Comparison of ENCODE assay signal across 19 mouse cellular contexts in the genomic region with DNA sequence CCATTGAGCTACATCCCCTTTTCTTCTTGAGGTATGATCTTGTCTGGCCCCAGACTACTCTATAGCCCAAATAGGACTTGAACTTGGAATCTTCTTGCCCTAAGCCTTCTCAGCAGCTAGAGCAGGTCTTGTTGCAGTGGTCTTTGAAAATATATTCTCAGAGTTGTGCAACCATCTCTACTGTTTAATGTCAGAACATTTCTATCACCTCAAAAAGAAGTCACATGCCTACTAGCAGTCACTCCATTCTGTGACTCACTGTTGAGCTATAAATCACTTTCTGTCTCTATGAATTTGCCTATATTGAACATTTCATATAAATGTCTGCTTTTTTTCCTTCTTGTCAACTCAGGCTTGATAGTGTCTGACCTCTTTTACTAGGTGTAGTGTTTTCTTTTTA. TPM values are rescaled to one million over a fixed set of nuclear protein-coding genes. Genes with fewer than 3 reads are reported as not detected.
DNase-seq lines count a peak whose midpoint lies in the region.
"Had no signal": no experiment of that assay in that cellular context is flagged by ENCODE, and none has a peak within 500 bp of the region (broad histone marks: within the 10 kb centered on the region; RNA-seq: fewer than 3 reads in every experiment).

No protein-coding gene starts in this region.

- DNase-seq in 416B (ENCODE audit: low read depth) (peak; percentile 25), NIH3T3 (ENCODE audit: low read depth) (peak; percentile 48)
- DNase-seq in gastrocnemius, postnatal 25 days = no peak
- DNase-seq in left cerebral cortex, postnatal 4 days = no peak
- DNase-seq in adrenal gland, adult 2 months = no peak
- DNase-seq: adrenal gland, adult 8-10 months; adrenal gland, postnatal 14 days; adrenal gland, postnatal 36 days; cerebellum, adult 11-12 months; cerebellum, adult 2 months; cerebellum, adult 9-10 months; cerebellum, postnatal 10 days; cerebellum, postnatal 25 days; forebrain, postnatal 0 days had no signal

- intact Hi-C loops in left cerebral cortex, postnatal 4 days (cut with DNase I) = no loop called here

RNA-seq across cellular contexts. Expression of gene Luzp1, which starts 26.4 kb away (rescaled TPM):
- total RNA-seq in gastrocnemius, postnatal 25 days (2021) = 10 to 100 TPM; 17.0 to 18.2 TPM
- total RNA-seq in left cerebral cortex, postnatal 4 days (2021) = 10 to 100 TPM; 24.6 to 33.8 TPM
- 10 to 100 TPM; 29.3 to 37.1 TPM for total RNA-seq in adrenal gland, adult 2 months (2021)
- polyA plus RNA-seq in adrenal gland, adult 2 months (2012; rRNA removed) = 3.9 and 4.4 TPM in 2 replicates
- polyA plus RNA-seq: G1E had no signal

RNA-seq across cellular contexts. Expression of gene 6030445D17Rik, which starts 33.9 kb away (rescaled TPM):
- under 1 TPM in 1 of 2 experiments, not detected in 1; 0.15 TPM for total RNA-seq in gastrocnemius, postnatal 25 days (2021)
- total RNA-seq in left cerebral cortex, postnatal 4 days (2021) = under 1 TPM; 0.46 to 0.58 TPM
- total RNA-seq in adrenal gland, adult 2 months (2021) = not detected
- polyA plus RNA-seq in adrenal gland, adult 2 months (2012; rRNA removed) = 0.18 and 0.36 TPM in 2 replicates
- total RNA-seq: CH12.LX, G1E had no signal
- polyA plus RNA-seq: CD4-positive, CD25-positive, alpha-beta regulatory T cell, adult 4 months; forebrain, embryonic 11.5 days; forebrain, embryonic 13.5 days; G1E had no signal

Comparison
In these comparisons a context has a peak if more than half of its experiments do, and no peak if none do; other contexts are left out.
1. DNase-seq: peak in 416B (single experiment) and NIH3T3 (single experiment); none in gastrocnemius, postnatal 25 days (single experiment), left cerebral cortex, postnatal 4 days (single experiment) and adrenal gland, adult 2 months (single experiment).